Mouse (Mus musculus) heart, postnatal 36 days (tissue): ENCODE measurements around the gene Foxl2. TPM values are rescaled to one million over a fixed set of nuclear protein-coding genes. Genes with fewer than 3 reads are reported as not detected.

Experiments used
- total RNA-seq, 2 experiments: library from RNA; stranded (reverse); gene quantifications; 2 replicates each; pipeline ENCODE4 v1.2.3; 2021

The Foxl2 gene
- total RNA-seq, 2 experiments from 2014 or later, result not detected

Other genes with a start within 250 kb of the Foxl2 start
- gene Prr23a1, start 112.8 kb upstream of the Foxl2 start, total RNA-seq, result not detected
- not detected for gene Prr23a2, start 98.8 kb upstream of the Foxl2 start, total RNA-seq
- not detected for gene Prr23a3, start 90.5 kb upstream of the Foxl2 start, total RNA-seq
- not detected for gene 7420426K07Rik, start 52.2 kb upstream of the Foxl2 start, total RNA-seq
- gene Faim, start 31.1 kb downstream of the Foxl2 start, total RNA-seq, result 1 to 10 TPM; 5.1 to 6.7 TPM
- gene Gm1123, start 80.4 kb downstream of the Foxl2 start, total RNA-seq, result not detected
- gene Pik3cb, start 185.3 kb downstream of the Foxl2 start, total RNA-seq, result 10 to 100 TPM; 10.8 to 11.6 TPM